Mouse (Mus musculus): ENCODE measurements around the gene Slc6a9. TPM values are rescaled to one million over a fixed set of nuclear protein-coding genes. Genes with fewer than 3 reads are reported as not detected.

Slc6a9 gene
- total RNA-seq, 2 experiments from 2014 or later = 5.0 to 6.8 TPM

DNA sequence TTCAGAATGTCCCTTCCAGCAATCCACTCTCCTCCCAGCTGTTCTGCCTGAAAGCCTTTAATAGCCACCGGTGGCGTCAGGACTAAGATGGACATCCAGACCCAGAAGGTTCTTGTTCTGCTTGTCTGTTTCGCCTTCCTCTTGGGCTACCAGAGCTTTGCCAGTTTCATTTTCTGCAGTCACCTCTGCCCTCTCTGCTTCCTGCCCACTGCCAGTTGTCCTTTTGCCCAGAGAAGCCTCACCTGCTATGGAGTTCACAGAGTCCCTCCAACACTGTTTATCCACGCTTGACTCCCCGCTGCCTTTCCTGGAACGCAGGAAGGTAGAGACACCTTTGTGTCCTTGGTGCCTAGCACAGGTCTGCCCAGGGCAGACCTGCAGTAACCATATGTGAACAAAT is 5.1 kb downstream of the Slc6a9 start:
- no peak for DNase-seq

DNA sequence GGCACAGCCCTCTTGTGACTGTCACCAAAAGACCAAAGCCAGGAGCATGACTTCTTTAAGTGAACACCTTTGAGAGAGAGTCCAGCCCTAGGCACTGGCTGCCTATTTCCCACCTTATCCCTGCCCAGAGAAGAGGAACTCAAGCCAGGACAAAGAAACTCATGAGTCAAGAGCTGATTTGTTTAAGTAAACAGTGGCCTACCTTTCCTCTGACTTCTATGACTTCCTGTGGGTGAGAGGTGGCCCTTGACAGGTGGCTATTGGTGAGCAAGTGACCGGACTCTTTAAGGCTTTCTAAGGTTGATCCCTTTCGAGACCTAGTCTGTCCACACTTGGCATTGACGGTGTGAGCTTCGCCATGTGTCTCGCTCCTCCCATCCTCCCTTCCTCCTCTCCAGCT is 6.5 kb downstream of the Slc6a9 start:
- DNase-seq = no peak

DNA sequence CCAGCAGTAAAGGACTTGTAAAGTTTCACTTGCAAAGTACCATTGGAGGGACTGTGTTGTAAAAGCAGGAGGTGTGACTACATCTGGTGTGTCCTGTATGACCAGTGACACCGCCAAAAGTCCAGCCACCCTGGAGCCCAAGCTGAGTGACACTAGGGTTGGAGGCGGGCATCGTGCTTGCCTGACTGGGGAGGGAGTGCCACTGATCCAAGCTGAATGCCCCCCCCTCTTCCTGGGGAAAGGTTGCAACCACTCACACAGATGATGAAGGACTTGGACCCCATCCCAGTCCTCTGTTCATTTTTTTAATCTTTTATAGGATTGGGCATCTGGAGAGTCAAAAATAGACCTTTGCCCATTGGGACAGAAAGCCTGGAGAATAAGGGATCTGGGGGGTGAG is 7.3 kb downstream of the Slc6a9 start:
- DNase-seq = no peak

DNA sequence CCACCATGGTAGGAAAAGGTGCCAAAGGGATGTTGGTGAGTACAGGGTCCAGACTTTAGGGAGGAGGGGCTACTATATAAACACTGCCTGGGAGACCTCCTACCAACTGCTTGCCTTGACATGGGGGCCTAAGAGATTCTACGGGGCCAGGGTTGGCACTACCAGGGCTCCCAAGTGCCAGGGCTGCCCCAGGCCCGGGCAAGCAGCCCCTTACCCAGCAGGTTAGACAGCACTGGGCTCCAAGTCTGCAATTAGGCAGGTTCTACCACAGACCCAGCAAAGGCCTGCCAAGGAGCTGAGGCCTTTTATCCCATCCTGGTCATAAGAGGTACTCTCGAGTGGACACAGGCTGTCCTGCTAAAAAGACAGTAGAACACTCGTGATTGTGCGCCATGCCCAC is 8.8 kb downstream of the Slc6a9 start:
- DNase-seq = no peak

DNA sequence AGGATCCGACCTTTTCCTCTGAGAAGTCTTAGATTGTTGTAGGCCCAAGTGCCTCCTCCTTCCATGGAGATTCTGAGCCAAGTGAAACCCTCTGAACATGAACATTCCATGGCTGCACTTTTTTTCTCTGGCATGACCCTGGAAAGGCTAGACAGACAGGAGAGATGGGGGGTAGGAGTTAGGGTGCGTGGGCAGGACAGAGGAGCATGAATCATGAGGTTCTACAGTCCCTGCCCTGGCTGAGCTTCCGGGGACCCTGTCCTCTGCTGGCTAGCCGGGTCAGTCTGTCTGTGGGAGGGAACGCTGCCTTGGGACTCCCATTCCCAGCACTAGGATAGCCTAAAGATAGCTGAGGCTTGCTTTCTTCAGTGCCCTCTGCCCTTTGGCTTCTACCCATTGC is 10.2 kb downstream of the Slc6a9 start:
- no peak for DNase-seq

DNA sequence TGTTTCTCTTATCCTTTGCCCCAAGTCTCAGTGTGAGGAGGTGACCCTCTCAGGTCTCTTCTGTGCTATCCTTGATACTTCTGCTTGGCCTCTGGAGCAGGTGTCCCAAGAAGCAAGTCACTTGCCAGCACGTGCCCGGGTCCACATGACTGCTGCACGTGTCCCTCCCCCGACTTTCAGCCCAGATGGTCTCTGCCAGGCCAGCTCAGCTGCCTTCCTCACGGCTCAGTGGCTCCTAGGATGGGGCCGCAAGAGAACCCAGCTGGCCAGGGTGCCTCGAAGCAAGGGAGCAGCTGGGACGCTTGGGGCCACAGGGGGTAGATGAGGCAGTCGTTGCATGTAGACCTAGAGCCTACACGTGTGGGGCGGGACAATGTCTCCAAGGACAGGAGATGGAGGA is 11.0 kb downstream of the Slc6a9 start:
- no peak for DNase-seq

DNA sequence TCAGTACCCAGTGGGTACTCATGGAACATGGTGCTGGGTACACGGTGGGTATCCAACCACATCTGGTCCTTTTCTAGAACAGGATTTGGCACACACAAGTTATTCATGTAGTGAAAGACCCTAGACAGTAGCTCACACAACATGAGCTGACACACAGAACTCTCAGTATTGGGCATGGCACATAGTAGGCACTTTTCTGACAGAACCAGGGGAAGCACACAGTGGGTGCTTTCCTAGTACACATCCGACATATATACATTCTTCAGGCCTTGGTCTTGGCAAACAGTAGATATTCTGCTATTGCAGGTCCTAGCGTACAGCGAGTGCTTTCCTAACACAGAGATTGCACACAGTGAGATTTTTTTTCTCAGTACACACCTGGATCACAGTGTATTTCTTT is 12.0 kb downstream of the Slc6a9 start:
- no peak for DNase-seq

DNA sequence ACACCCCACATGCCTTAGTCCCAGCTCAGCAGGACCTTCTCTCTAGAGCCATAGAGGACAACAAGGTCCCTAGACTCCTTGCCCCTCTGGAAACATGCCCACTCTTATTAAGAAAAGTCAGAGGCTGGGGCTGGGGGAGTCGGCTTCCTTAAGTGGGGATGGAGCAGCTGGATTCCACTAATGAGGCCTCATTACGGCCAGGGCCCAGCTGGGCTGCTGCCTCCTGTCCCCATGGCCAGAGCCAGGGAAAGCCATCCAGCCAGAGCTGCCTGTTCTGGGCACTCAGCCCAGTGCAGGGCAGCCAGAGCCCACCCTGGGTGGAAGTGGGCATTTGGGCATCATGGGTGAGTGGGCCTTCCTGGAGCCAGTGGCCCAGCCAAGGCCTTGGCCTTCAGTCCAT is 12.7 kb downstream of the Slc6a9 start:
- no peak for DNase-seq

DNA sequence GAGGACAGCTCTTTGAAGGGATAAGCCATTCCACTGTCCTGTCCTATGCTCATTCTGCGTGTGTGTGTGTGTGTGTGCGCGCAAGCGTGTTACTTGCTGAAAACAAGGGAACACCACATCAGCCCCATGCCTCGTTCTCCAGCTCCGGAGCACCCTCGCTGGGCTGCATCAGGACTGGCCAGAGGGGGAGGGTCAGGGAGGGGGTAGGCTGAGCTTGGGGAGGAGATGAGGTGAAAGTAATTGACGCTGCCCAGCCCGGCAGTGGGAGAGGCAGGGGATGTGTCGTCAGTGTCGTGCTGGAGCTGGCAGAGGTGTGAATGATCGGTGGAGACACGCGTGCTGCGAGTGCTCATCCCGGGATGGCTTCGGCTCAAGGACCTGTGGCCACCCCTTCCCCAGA is 14.8 kb downstream of the Slc6a9 start:
- no peak for DNase-seq

DNA sequence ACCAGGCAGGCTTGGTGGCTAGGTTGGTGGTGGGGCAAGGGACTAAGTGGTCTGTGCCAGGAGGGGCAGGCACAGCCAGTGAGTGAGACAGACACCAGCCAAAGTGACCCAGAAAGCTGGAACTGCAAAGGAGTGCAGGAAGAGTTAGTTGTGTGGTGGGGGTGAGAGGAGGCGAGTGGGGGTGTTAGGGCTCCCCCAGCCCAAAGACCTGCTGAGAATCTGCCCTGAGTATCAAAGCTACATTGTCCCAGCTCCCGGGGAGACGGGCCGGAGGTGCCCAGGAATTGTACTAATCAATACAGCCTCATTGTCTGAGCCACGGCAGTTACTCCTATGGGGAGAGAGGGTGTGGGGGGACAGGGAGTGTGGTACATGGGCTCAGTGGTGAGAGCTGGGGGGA is 15.2 kb downstream of the Slc6a9 start:
- DNase-seq = no peak

DNA sequence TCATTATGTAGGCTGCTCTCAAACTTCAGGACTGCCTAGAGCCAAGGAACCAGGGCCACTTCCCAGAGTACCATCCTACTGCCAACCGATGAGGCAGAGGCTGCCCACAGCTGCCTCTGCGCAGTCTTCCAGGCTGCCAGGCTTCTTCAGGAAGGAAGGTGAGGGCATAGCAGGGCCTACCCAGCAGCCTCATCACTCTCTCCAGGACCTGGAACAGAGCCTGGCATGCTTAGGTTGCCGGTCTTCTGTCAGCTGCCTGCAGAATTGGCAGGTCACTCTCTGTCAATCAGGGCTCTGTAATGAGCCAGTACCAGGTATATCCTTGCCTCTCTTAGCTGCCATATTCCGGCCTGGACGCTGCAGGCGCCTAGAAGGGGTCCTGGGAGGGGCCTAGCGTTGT is 15.9 kb downstream of the Slc6a9 start:
- peak; percentile 70 for DNase-seq

DNA sequence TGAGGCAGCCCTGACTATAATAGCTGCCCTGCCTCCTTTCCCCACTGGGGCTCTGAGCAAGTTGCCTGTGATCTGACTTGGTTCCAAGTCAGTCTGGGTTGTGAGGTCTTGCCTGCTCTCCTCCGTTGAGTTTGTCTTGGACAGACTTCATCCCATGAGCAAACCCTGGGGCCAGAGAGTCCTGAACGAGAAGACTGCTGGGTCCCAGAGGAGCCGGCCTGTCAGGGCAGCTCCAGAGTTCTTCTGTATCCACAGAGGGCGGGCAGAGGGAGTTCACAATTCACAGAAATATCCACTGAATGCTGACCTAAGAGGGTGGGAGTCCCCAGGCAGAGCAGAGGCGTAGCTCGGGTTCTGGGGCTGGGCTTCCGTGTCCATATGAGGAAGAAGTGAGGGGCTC is 16.6 kb downstream of the Slc6a9 start:
- peak; percentile 51 for DNase-seq

DNA sequence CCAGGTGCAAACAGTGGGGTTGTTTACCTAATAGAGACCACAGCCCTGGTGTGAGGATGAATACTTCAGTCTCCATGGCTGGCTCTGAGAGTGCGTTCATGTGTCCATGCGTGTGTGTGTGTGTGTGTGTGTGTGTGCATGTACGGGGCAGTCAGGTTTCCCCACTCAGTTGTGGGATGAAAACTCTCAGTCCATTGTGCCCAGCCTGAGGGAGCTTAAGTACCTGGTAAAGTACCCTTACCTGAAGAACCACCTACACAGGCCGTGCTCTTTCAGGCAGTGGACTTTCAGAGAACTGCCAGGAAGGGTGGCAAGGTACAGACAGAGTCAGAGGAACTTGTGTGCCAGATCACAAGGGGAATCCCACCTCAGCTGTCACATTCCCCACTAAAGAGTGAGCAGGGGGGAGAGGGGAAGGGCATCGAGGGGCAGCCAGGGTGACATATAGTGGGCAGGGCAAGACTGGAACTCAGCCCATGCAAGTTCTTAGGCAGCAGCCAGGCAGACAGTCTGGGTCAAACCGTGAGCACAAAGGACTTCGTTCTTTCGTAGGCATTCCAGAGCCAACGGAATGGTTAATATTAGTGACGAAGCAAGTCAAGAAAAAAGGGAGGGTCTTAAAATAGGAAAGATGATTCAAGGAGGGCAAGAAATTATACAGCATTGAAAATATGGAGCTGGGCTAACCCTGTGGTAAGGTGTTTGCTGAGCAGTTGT is 18.0 kb downstream of the Slc6a9 start:
- DNase-seq = no peak

DNA sequence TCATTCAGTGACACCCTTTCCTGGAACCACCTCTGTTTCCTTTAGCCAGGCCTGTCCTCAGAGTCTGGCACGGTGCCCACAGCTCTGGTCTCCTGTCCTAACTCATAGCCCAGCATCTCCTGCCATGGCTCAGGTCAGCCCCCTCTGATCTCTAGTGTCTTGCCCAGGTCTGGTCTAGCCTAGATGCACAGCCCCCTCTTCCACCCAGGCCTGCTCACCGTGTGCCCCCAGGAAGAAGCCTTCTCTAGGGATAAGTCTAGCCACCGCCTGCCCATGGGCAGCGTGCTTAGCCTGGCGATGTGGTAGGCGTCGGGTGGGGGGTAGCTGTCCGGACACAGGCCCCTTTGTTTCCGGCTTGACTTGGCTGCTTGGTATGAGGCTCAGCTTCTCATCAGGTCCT is 20.8 kb downstream of the Slc6a9 start:
- DNase-seq = no peak

DNA sequence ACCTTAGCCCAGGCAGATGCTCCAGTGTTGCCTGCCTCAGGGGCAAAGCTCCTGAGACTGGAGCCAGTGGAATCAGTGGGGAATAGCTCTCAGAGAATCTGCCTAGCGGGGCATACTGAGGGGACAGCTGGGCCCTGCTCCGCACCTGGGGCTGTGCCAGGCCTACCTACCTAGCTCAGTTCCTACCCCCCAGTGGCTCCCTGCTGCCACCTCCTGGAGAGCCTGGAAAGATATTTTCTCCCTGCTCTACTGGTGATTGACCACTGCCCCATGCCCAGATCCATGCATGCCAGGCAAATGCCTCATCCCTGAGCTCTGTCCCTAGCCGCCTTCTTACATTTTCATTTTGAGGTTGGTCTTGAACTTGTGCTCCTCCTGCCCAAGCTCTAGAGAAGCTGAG is 24.5 kb downstream of the Slc6a9 start:
- DNase-seq = peak; percentile 66

DNA sequence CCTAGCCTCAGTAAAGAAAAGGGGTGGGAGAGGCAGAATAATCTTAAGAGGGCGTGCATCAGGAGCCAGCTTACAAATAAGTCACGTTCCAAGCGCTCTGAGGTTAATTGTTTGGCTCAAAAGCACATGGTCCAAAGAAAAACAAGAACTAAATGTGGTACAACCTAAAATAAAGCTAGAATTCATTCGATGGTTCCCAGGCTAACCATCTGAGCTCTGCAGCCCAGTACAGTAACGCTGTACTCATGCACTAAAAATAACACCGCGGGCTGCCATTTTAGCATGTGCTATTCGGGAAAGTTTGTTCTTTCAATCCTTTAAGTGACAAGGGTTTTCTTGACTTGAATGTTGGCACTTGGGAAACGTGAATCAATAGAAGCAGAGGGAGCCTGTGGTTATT is 26.3 kb downstream of the Slc6a9 start:
- no peak for DNase-seq

DNA sequence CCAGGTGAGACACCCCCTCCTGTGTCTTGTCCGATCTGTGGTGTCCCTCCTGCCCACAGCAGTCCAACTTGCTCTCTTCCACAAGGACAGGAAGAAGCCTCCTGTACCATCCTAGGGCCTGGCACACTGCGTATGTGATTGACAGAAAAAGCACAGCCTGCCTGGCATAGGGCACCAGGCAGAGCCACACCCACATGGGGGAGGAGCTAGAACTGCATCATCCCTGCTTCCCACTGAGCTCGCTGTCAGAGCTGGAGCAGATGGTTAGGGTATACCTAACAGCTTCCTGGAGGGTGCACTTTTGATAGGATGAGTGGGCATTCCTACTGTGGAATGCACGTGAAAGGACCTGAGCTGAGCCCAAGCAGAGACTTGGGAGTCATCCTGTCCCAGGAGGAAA is 28.5 kb downstream of the Slc6a9 start:
- DNase-seq = no peak

DNA sequence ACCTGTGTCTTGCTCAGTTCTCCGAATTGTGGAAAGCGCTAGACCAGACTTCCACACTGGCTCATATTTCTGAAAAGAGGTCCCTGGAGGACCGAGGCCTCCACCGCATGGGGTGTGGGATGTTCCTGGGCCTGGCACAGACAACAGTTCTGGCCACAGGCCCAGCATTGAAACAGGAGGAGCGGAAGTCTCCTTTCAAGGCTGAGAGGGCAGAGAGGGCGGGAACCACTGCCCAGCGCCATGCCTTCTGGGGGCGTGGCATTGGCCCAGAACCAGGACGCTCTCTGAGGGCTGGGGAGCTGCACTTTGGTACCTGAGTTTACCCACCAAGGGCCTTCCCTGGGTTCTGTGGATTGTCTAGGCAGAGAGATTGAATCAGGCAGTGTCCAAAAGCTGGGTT is 31.8 kb downstream of the Slc6a9 start:
- peak; percentile 81 for DNase-seq

DNA sequence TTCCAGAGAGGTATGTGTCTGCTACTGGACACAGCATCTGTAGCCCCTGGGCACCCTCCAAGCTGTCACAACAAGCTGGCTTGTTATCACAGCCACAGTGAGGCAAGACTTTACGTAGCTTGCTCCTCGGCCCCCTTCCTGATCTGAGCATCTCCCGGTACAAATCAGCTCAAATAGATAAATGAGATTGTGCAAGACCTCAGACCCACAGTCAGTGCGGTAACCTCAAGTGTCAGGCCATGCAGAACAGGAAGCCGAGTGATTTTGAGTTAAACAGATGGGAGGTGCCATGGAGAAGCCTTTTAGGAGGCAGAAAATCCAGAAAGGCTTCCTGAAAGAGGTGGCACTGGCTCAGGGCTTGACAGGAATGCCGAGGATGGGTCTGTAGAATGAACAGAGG is 32.7 kb downstream of the Slc6a9 start:
- DNase-seq = no peak

DNA sequence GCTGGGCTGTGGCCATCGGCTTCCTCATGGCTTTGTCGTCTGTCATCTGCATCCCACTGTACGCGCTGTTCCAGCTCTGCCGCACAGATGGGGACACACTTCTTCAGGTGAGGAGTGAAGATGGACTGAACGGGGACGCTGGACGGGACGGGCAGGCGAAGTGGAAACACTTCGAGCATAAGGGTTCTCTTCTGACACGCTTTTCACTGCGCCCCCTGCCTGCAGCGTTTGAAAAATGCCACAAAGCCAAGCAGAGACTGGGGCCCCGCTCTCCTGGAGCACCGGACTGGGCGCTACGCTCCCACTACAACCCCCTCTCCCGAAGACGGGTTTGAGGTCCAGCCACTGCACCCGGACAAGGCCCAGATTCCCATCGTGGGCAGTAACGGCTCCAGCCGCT is 33.5 kb downstream of the Slc6a9 start:
- DNase-seq = peak; percentile 40

DNA sequence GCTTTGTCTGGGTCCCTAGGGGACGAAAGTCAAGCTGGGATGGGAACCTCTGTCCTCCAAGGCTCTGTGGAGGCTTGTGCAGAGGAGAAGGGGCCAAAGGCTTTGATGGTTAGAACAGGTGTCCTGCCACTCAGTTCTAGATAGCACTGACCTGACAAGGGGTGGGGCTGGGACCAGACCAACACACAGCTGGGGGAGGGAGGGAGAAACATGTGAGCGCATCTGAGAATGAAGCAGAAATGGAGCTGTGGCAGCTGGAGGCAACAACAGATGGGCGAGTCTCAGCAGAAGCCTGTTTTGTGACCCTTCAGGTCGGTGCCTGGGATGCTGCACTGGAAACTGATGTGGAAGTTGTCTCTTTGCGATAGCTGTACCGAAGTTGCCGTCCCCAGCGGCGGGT is 35.0 kb downstream of the Slc6a9 start:
- DNase-seq = no peak

DNA sequence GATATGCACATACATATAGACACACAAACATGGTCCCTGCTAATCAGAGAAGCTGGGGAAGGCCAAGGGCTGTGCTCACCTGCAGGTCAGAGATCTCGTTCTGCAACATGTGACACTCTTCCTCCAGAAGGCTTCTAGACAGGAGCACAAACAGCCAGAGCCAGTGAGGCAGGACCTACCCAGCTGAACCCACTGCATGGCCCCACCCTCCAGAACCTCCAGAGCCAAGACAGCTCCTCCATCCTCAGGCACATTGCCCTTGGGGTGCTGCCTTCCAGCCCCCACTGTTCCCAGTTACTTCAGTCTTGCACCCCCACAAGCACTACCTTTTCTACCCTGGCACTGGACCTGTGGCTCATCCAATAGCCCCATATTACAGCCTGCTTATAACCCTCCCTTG is 36.1 kb downstream of the Slc6a9 start:
- DNase-seq = no peak

DNA sequence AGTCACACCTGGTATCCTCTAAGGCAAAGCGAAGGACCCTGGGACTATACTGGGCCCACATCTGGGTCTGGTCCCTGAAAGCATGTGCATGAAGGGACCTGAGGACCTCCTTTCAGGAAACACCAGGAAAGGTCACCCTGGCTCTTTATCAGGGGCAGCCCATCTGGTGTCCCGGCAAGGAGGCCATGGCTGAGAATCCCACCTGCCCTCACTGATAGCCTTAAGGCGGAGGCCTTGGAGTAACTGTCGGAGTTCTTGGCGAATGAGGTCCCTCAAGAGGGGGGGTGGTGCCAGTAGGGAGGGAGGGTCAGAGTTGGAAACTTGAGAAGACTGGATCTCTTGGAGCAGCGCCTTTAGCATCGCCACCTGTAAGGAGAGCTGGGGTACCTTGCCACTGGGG is 37.5 kb downstream of the Slc6a9 start:
- DNase-seq = no peak

DNA sequence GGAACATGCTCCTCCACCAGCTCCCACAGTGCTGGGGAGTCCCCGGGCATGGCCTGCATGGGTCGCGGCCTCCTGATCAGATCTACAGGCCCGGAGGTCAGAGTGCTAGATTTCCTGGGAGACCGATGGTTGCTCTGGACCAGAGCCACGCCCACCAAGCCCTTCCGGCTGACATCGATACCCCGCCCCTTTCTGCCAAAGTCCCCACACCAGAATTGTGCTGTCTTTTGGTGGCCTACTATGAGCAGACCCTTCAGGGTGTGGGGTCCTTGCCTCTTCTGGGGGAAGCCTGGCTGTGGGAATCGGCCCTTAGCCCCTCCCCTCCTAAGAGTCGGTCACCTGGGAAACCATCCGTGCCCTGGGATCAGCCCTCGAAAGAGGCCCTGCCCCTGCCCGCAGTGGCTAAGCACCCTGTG is 38.2 kb downstream of the Slc6a9 start, which contains the start of gene Ccdc24:
Gene Ccdc24, minus strand, starts transcription at position 87 of the 416 bp plus-strand sequence.
- DNase-seq = no peak

DNA sequence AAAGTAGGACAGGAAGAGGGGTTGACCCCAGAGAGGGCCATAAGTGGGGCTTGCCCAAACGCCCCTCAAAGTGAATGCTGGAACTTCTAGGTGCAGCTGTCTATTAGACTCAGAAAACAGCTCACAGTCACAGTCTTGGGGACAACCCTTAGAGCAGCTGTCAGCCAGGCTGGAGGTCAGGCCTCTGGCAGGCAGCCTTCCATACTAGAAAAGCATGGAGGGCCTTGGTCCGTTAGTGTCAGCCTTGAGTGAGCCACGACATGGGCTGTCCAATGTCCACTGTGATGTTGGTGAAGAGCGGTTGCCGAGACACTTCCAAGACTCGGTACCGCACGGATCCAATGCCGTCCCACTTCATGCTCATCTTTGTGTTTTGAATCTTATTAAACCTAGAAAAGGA is 39.3 kb downstream of the Slc6a9 start:
- no peak for DNase-seq
